21 mouse cellular contexts compared by ENCODE assay signal in the genomic region with DNA sequence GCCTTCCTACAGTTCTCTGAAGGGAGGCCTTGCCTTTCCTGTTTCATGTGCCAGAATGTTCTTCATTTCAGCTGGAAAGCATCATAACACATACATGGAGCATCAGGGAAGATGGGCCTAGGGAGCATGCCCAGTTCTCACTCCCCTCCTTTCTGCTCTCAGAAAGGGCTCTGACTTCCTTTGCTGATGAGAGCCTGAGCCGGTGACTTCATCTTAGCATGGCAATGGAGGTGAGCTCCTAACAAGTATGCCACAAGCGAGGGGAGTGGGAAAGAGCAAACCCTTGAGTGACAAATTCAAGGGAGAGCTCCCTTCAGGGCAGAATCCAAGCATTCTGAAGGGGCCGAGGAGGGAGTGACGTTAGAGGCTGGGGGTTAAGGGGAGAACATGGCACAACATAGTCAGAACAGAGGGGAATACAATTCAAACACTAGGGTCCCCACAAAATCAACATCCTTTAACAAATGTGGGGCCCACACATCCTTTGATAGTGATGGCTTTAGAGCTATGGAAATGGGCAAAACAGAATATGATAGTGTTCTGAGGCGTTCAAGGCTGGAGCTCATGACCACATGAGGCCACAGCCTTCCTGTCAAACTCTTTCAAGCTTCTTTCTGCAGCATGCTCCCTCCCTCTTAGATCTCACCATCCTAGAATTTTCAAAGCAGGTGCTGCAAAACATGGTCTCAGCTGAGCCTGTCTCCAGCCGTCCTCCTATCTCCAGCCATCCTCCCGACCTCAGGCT.
DNase-seq lines count a peak whose midpoint lies in the region; ATAC-seq and TF ChIP-seq lines count a peak whose summit lies in the region.
"Had no signal": no experiment of that assay in that cellular context is flagged by ENCODE, and none has a peak within 500 bp of the region (broad histone marks: within the 10 kb centered on the region; RNA-seq: fewer than 3 reads in every experiment).

No protein-coding gene starts in this region.

- no peak for TF ChIP-seq CTCF in thymus, adult 2 months (IDR thresholded peaks at IDR 0.05; ENCODE audit: borderline replicate concordance, control insufficient read depth, extremely low read depth, insufficient read depth, low read length, poor library complexity)

- DNase-seq in CD4-positive, CD25-positive, alpha-beta regulatory T cell, adult 2 months (ENCODE audit: low read depth, low spot score) = peak; percentile 26
- no peak for DNase-seq in thymus, adult 2 months
- DNase-seq in thymus, adult 18-20 months = no peak
- DNase-seq in thymus, postnatal 25 days = peak; percentile 38
- no peak for DNase-seq in heart, adult 8-10 months (ENCODE audit: low spot score)
- no peak for DNase-seq in layer of hippocampus, postnatal 14 days (ENCODE audit: low spot score in 2 of 2)
- DNase-seq: adrenal gland, postnatal 10 days; B cell, adult 2 months; cerebellum, adult 11-12 months; cerebellum, adult 9-10 months; cerebellum, postnatal 36 days; forebrain, postnatal 0 days; gastrocnemius, postnatal 14 days; heart, postnatal 10 days; heart, postnatal 4 days had no signal

- no peak for TF ChIP-seq POLR2A in thymus, adult 2 months (IDR thresholded peaks at IDR 0.05; ENCODE audit: control insufficient read depth, extremely low read depth, insufficient read depth, low read length, poor library complexity)

- peak overlapping the region; percentile 32; the same call in 1 of the 2 replicates for H3K27ac ChIP-seq in thymus, adult 2 months (ENCODE audit: control insufficient read depth, insufficient read depth, low read length)
- H3K27ac ChIP-seq: embryonic facial prominence, embryonic 10.5 days; forebrain, embryonic 13.5 days; hindbrain, embryonic 12.5 days had no signal

- no peak for ATAC-seq in CD4-positive, CD25-positive, alpha-beta regulatory T cell, adult 4 months
- ATAC-seq: forebrain, embryonic 13.5 days; forebrain, postnatal 0 days; hindbrain, embryonic 16.5 days had no signal

- 31% methylated on average over 7 of the region's 7 CpGs for WGBS in thymus, adult 2 months

- no peak overlapping the region for H3K4me3 ChIP-seq in thymus, adult 2 months (ENCODE audit: control insufficient read depth, insufficient read depth, low read length)
- H3K4me3 ChIP-seq: embryonic facial prominence, embryonic 10.5 days; forebrain, embryonic 13.5 days; hindbrain, embryonic 12.5 days had no signal

- no peaks in the 10 kb centered on the region for H3K27me3 ChIP-seq in thymus, adult 2 months (ENCODE audit: control insufficient read depth, insufficient read depth, low read length)
- H3K27me3 ChIP-seq: forebrain, embryonic 13.5 days; hindbrain, embryonic 12.5 days had no signal

- no peaks in the 10 kb centered on the region for H3K36me3 ChIP-seq in thymus, adult 2 months (ENCODE audit: control insufficient read depth, insufficient read depth, low read length)
- H3K36me3 ChIP-seq: embryonic facial prominence, embryonic 10.5 days; G1E; hindbrain, embryonic 12.5 days had no signal

- H3K4me1 ChIP-seq in thymus, adult 2 months (replicated peaks; ENCODE audit: control insufficient read depth, insufficient read depth, low read length) = peaks cover 35% of the 10 kb centered on the region
- H3K4me1 ChIP-seq: embryonic facial prominence, embryonic 10.5 days had no signal

Comparison
In these comparisons a context has a peak if more than half of its experiments do, and no peak if none do; other contexts are left out.
1. DNase-seq: peak in CD4-positive, CD25-positive, alpha-beta regulatory T cell, adult 2 months (single experiment) and thymus, postnatal 25 days (single experiment); none in thymus, adult 2 months (single experiment), thymus, adult 18-20 months (0 of 2), heart, adult 8-10 months (single experiment) and layer of hippocampus, postnatal 14 days (0 of 2).